Mouse (Mus musculus) induced T-regulatory cell, adult 2 months (primary cell): ENCODE measurements around the gene Ebf1.

Experiments used
- DNase-seq: peaks from one replicate; pipeline ENCODE4 v3.0.0-alpha.2; 2012; ENCODE audit warnings: low read depth

The Ebf1 gene

GRCm38 (mm10) chr11:44619131-44619886 lies 2.2 kb downstream of the Ebf1 start:
- peak; percentile 12 for DNase-seq

GRCm38 (mm10) chr11:44619887-44620693 lies 3.0 kb downstream of the Ebf1 start:
- peak; percentile 21 for DNase-seq

GRCm38 (mm10) chr11:44620694-44621446 lies 3.8 kb downstream of the Ebf1 start:
- no peak for DNase-seq

GRCm38 (mm10) chr11:44621615-44622014 lies 4.5 kb downstream of the Ebf1 start:
- DNase-seq = no peak

GRCm38 (mm10) chr11:44622023-44622731 lies 5.1 kb downstream of the Ebf1 start:
- no peak for DNase-seq

- no peak for DNase-seq
Observed at GRCm38 (mm10) chr11:44624564-44624963, 7.4 kb downstream of the Ebf1 start.

GRCm38 (mm10) chr11:44626065-44626464 lies 8.9 kb downstream of the Ebf1 start:
- no peak for DNase-seq

- no peak for DNase-seq
Observed at GRCm38 (mm10) chr11:44628412-44628811, 11.3 kb downstream of the Ebf1 start.

GRCm38 (mm10) chr11:44632064-44632968 lies 15.2 kb downstream of the Ebf1 start:
- no peak for DNase-seq

GRCm38 (mm10) chr11:44633001-44633693 lies 16.0 kb downstream of the Ebf1 start:
- DNase-seq = no peak

GRCm38 (mm10) chr11:44634552-44635193 lies 17.6 kb downstream of the Ebf1 start:
- no peak for DNase-seq

- no peak for DNase-seq
Observed at GRCm38 (mm10) chr11:44636241-44636640, 19.1 kb downstream of the Ebf1 start.

- no peak for DNase-seq
Observed at GRCm38 (mm10) chr11:44638193-44638754, 21.2 kb downstream of the Ebf1 start.

- no peak for DNase-seq
Observed at GRCm38 (mm10) chr11:44641496-44641895, 24.4 kb downstream of the Ebf1 start.

GRCm38 (mm10) chr11:44654340-44655019 lies 37.4 kb downstream of the Ebf1 start:
- DNase-seq = no peak

- DNase-seq = no peak
Observed at GRCm38 (mm10) chr11:44655468-44655867, 38.4 kb downstream of the Ebf1 start.

GRCm38 (mm10) chr11:44656916-44657315 lies 39.8 kb downstream of the Ebf1 start:
- DNase-seq = no peak

- DNase-seq = no peak
Observed at GRCm38 (mm10) chr11:44657833-44658395, 40.8 kb downstream of the Ebf1 start.
